Mouse (Mus musculus) forebrain, postnatal 0 days (tissue): ENCODE data around the gene Cmip. TPM values are rescaled to one million over a fixed set of nuclear protein-coding genes. Genes with fewer than 3 reads are reported as not detected.

Source experiments
- ATAC-seq: fragments of 200-750 bp; cut with Nextera tagmentation; 2 replicates; pipeline ENCODE4 v1.8.0; 2017; ENCODE audit warnings: mild to moderate bottlenecking, moderate library complexity
- DNase-seq: peaks from one replicate; pipeline ENCODE4 v3.0.0-alpha.2; 2015
- H3K27ac ChIP-seq: fragments of 300-500 bp; sonication (generic); 2 replicates; pipeline ENCODE4 v1.5.1; 2014; ENCODE audit warnings: low read depth, mild to moderate bottlenecking, antibody characterized with exemption, low read length, moderate library complexity, mixed read lengths
- H3K27me3 ChIP-seq: fragments of 300-500 bp; sonication (generic); 2 replicates; pipeline ENCODE4 v1.6.1; 2014; ENCODE audit warnings: mild to moderate bottlenecking, low read length, mixed read lengths; ENCODE audit not compliant: insufficient read depth
- H3K36me3 ChIP-seq: fragments of 300-500 bp; sonication (generic); 2 replicates; pipeline ENCODE4 v1.6.1; 2014; ENCODE audit warnings: mild to moderate bottlenecking, moderate library complexity; ENCODE audit not compliant: insufficient read depth
- H3K4me1 ChIP-seq: fragments of 300-500 bp; sonication (generic); 2 replicates; pipeline ENCODE4 v1.6.1; 2014; ENCODE audit warnings: antibody characterized with exemption; ENCODE audit not compliant: insufficient read depth
- H3K4me2 ChIP-seq: fragments of 300-500 bp; sonication (generic); 2 replicates; pipeline ENCODE4 v1.6.1; 2014; ENCODE audit warnings: low read depth, mild to moderate bottlenecking, moderate library complexity
- H3K4me3 ChIP-seq: fragments of 300-500 bp; sonication (generic); 2 replicates; pipeline ENCODE4 v1.5.1; 2014; ENCODE audit warnings: low read depth, low read length, mixed read lengths
- H3K9ac ChIP-seq: fragments of 300-500 bp; sonication (generic); 2 replicates; pipeline ENCODE4 v1.6.1; 2014; ENCODE audit warnings: mild to moderate bottlenecking
- H3K9me3 ChIP-seq: fragments of 300-500 bp; sonication (generic); 2 replicates; pipeline ENCODE4 v1.6.1; 2016; ENCODE audit warnings: low read length
- CTCF ChIP-seq: sonication (generic); IDR thresholded peaks from 2 replicates; pipeline ENCODE4 v1.5.1; 2016; ENCODE audit warnings: antibody characterized with exemption, control low read depth, low read depth
- WGBS: fragments of 180-500 bp; shearing (Covaris S2); extraction: QIAGEN DNeasy Blood & Tissue Kit; methylation state at CpG from one replicate; pipeline ENCODE4 v1.1.7; 2014; 5-methylcytosine and 5-hydroxymethylcytosine counted together
- microRNA-seq, 2 experiments: library from miRNA; unstranded; fragments of <30 nt; microRNA quantifications; one replicate each; pipeline ENCODE4; 2016
- polyA plus RNA-seq: library from polyadenylated mRNA; unstranded; fragments of >200 nt; fragmentation: Nextera tagmentation; extraction: Ambion mirVana; gene quantifications from 2 replicates; pipeline ENCODE4 v1.2.1, GENCODE M21; 2015
- total RNA-seq: library from RNA; depleted of rRNA; stranded (reverse); fragments of >200 nt; gene quantifications from 2 replicates; pipeline ENCODE4 v1.2.3, GENCODE M21; 2014; rRNA removed

Cmip gene
- total and polyA plus RNA-seq, 2 experiments from 2014 or later, result 192 to 204 TPM

DNA sequence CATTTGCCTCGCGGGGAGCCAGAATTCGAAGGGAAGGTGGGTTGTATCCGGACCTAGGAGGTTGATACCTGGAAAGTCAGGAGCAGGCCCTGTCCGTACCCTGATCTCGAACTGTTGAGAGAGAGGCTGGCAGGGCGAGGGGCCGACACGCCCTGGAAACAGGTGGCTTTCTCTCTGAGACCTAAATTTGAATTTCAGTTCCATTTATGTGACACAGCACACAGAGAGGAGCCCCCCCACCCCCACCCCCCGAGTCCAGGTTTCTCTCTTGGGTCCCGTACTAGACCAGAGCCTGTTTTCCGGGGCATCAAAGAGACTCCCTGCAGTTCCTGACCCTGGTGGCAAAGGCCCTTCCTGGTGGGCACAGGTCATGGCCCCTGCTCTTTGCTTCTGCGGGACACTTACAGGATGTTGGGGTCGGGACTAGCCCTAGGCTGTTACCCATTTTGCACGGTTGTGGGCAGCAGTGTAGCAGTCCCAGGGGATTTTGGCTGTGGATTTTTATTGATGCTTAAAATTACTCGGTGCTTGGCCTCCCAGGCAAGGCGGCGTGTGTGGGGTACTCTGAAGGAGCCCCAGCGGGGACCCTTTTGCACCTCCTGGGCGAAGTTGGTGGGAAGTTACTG lies 242.2 kb downstream of the Cmip start:
- Histone ChIP-seq H3K4me1 (peaks cover 2% of the 10 kb centered on the region; the same call in 1 of the 2 replicates), H3K9ac (peak overlapping the region; percentile 52)
- no peak for TF ChIP-seq CTCF

GRCm38 (mm10) chr8:117500232-117500823 lies 243.5 kb downstream of the Cmip start:
- Histone ChIP-seq H3K4me2 (no peak overlapping the region), H3K27ac (no peak overlapping the region), H3K36me3 (no peaks in the 10 kb centered on the region), H3K27me3 (0 out of 2 replicates have a peak, but pooled peaks cover 16% of the 10 kb centered on the region), H3K9me3 (no peaks in the 10 kb centered on the region), H3K4me1 (peaks cover 2% of the 10 kb centered on the region; the same call in 1 of the 2 replicates), H3K9ac (no peak overlapping the region), H3K4me3 (no peak overlapping the region)
- no peak for TF ChIP-seq CTCF
- 83% methylated on average over 5 of the region's 5 CpGs for WGBS
- DNase-seq (no peak), ATAC-seq (no peak)

More for the DNA sequence above, 242.2 kb downstream of the Cmip start:
- H3K4me2 ChIP-seq, result peak overlapping the region; percentile 100
- DNase-seq, result no peak
- no peak for ATAC-seq
- H3K36me3 ChIP-seq, result no peaks in the 10 kb centered on the region
- no peaks in the 10 kb centered on the region for H3K9me3 ChIP-seq
- H3K4me3 ChIP-seq, result peak overlapping the region; percentile 53
- H3K27me3 ChIP-seq, result 0 out of 2 replicates have a peak, but pooled peaks cover 16% of the 10 kb centered on the region
- H3K27ac ChIP-seq, result no peak overlapping the region
- 22% methylated on average over 20 of the region's 20 CpGs for WGBS

DNA sequence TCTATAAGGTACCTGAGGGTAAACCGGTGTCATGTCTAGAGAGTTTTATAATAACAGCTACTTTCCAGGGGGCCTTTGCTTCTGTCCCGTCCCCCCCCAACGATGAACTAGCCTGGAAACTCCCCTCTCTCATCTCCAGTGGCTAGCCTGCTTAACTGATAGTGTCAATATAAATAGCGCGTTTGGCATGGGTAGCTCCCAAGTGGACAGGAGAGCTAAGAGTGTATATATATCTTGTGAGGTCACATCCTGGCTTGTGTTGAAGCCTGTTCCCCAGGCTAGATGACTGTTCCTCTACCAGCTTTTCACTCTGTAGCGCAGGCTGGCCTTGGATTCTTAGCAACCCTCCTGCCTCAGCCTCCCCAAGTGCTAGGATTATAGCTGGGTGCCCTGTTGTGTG lies 244.5 kb downstream of the Cmip start:
- Histone ChIP-seq H3K36me3 (no peaks in the 10 kb centered on the region), H3K9ac (no peak overlapping the region), H3K4me3 (no peak overlapping the region), H3K27me3 (0 out of 2 replicates have a peak, but pooled peaks cover 16% of the 10 kb centered on the region), H3K27ac (no peak overlapping the region), H3K9me3 (no peaks in the 10 kb centered on the region), H3K4me1 (peaks cover 2% of the 10 kb centered on the region; the same call in 1 of the 2 replicates), H3K4me2 (no peak overlapping the region)
- no peak for TF ChIP-seq CTCF
- 91% methylated on average over 6 of the region's 6 CpGs for WGBS
- DNase-seq, result no peak
- ATAC-seq, result no peak

- H3K9me3 ChIP-seq, result no peaks in the 10 kb centered on the region
- 0 out of 2 replicates have a peak, but pooled peaks cover 5% of the 10 kb centered on the region for H3K27me3 ChIP-seq
- H3K4me2 ChIP-seq, result no peak overlapping the region
- no peak for TF ChIP-seq CTCF
- H3K9ac ChIP-seq, result no peak overlapping the region
- H3K4me3 ChIP-seq, result no peak overlapping the region
- DNase-seq (no peak), ATAC-seq (no peak)
- no peak overlapping the region for H3K27ac ChIP-seq
- H3K4me1 ChIP-seq, result 0 out of 2 replicates have a peak, but pooled peaks cover 2% of the 10 kb centered on the region
- no peaks in the 10 kb centered on the region for H3K36me3 ChIP-seq
- 60% methylated on average over 13 of the region's 13 CpGs for WGBS
Measured at GRCm38 (mm10) chr8:117503405-117504069, 246.7 kb downstream of the Cmip start.

DNA sequence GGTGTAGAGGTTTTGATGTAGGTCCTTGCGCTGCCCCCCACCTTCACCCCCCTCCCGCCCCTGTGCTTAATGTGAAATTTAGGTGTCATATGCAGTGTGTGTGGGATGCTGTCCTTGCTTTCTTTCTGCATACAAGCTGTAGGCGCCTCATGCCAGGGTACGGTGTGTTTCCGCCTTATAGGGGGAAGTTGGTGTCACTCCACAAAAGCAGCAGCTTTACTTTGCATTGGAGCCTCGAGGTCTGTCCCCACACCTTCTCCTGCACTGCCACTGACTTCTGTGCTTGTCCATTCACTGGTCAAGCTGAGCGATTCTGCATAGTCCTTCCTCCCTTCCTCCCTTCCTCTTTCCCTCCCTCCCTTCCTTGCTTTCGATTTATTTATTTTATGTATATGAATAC lies 250.8 kb downstream of the Cmip start:
- Histone ChIP-seq H3K4me1 (no peaks in the 10 kb centered on the region), H3K36me3 (no peaks in the 10 kb centered on the region), H3K27me3 (no peaks in the 10 kb centered on the region), H3K9ac (no peak overlapping the region), H3K4me3 (no peak overlapping the region), H3K9me3 (no peaks in the 10 kb centered on the region), H3K27ac (no peak overlapping the region), H3K4me2 (no peak overlapping the region)
- no peak for ATAC-seq
- TF ChIP-seq CTCF, result no peak
- 87% methylated on average over 8 of the region's 8 CpGs for WGBS
- no peak for DNase-seq

Small RNA genes lying within 50 kb of the gene (microRNA-seq; reads per million reads assigned to microRNA genes)
- 0.12 to 0.39 reads per million in 2 experiments for gene Mir7077
- 0 to 0.24 reads per million in 2 experiments for gene Mir7078

Other genes with a start within 250 kb of the Cmip start
- gene Pkd1l2, start 174.6 kb upstream of the Cmip start, total RNA-seq, result not detected in 2 replicates
- gene Pkd1l2, start 174.6 kb upstream of the Cmip start, polyA plus RNA-seq, result 0.06 TPM in 1 of 2 replicates, not detected in the other
- gene Bco1, start 161.2 kb upstream of the Cmip start, total RNA-seq, result not detected in 2 replicates
- gene Bco1, start 161.2 kb upstream of the Cmip start, polyA plus RNA-seq, result 0.31 TPM in 1 of 2 replicates, not detected in the other
- 9.4 and 13.6 TPM in 2 replicates for gene Gan, start 98.9 kb upstream of the Cmip start, total RNA-seq
- gene Gan, start 98.9 kb upstream of the Cmip start, polyA plus RNA-seq, result 3.2 and 4.8 TPM in 2 replicates
- gene Plcg2, start 241.2 kb downstream of the Cmip start, total RNA-seq, result 1.8 TPM in 2 replicates
- gene Plcg2, start 241.2 kb downstream of the Cmip start, polyA plus RNA-seq, result 0.63 and 1.1 TPM in 2 replicates